Mouse (Mus musculus): ENCODE results near the gene Hspbp1.

DNA sequence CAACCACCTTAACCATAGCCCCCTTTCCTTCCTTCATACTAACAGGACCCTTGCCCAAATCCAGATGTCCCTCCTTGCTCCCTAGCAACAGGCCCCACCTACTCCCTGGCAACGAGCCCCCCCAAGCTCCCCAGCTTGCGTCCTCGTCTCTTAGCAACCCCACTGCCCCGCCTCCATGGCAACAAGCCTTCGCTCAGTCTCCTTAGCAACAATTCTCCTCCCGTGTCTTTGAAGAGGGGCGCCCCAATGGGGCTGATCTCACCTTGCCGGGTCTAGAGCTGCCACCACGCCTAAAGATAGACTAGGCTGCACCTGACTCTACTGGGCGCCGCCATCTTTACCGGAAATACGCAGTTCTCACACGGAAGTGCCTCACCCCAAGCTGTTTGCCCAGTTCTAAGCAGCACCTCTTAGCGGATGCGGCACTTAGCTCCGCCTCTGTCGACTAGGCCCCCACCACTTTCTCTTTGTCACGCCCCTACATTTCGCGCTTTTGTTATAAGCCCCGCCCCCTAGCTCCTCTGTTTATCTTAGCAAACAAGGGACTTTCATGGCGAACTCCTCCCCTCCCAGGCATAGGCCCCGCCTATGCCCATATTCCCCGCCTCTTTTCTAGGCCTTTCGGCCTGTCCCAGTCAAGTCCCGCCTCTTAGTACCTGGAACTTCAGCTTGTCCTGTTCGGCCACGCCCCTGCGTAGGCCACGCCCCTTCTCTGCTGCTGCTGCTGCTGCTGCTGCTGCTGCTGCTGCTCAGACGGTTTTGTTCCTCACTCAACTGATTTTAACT lies at the start of gene Hspbp1:
- TF ChIP-seq CTCF (IDR thresholded peaks at IDR 0.05) (0 out of 2 replicates have a peak, but pooled peaks have one; percentile 24), EP300 (IDR thresholded peaks at IDR 0.05) (no peak; the same call in none of the 2 replicates)
